Mouse (Mus musculus): Measurements from ENCODE around the gene 1700003E16Rik.

GRCm38 (mm10) chr6:83115682-83116372, 40.4 kb upstream of the 1700003E16Rik start:
- TF ChIP-seq TAL1 (IDR thresholded peaks at IDR 0.05; ENCODE audit: low read length) (no peak), CTCF (IDR thresholded peaks at IDR 0.05 in 2 of 3, conservative IDR thresholded peaks at IDR 0.05 in 1 of 3; ENCODE audit: control insufficient read depth in 1 of 3, insufficient read depth in 1 of 3, low read depth in 2 of 3, low read length in 3 of 3, poor library complexity in 1 of 3, severe bottlenecking in 1 of 3) (no peak), POLR2A (IDR thresholded peaks at IDR 0.05; ENCODE audit: control insufficient read depth in 1 of 2, insufficient read depth in 1 of 2, low read depth in 1 of 2, low read length in 2 of 2, poor library complexity in 1 of 2) (no peak), RCOR1 (IDR thresholded peaks at IDR 0.05; ENCODE audit: low read depth, low read length) (no peak), ZKSCAN1 (IDR thresholded peaks at IDR 0.05; ENCODE audit: low read depth, low read length) (no peak), MXI1 (IDR thresholded peaks at IDR 0.05; ENCODE audit: low read depth, low read length) (peak; percentile 27), POLR2AphosphoS2 (IDR thresholded peaks at IDR 0.05; ENCODE audit: low read length) (no peak), TBP (IDR thresholded peaks at IDR 0.05; ENCODE audit: low read depth, low read length) (no peak), ZC3H11A (IDR thresholded peaks at IDR 0.05; ENCODE audit: low read depth, low read length) (no peak), EP300 (IDR thresholded peaks at IDR 0.05; ENCODE audit: low read depth in 1 of 2, low read length in 2 of 2) (no peak), GATA1 (IDR thresholded peaks at IDR 0.05; ENCODE audit: low read depth, low read length) (no peak), USF2 (IDR thresholded peaks at IDR 0.05; ENCODE audit: borderline replicate concordance in 1 of 2, insufficient read depth in 1 of 2, low read depth in 1 of 2, low read length in 2 of 2) (no peak), TCF12 (IDR thresholded peaks at IDR 0.05; ENCODE audit: low read depth, low read length) (no peak)
